Mouse (Mus musculus) brain, embryonic 14.5 days (tissue): ENCODE measurements around the gene Phxr2.
"Not testable (repeated sequence)": the region's sequence is repeated elsewhere in the genome, so short reads cannot be mapped to it uniquely, and the experiment has no call there.

Source experiments
- CTCF ChIP-seq: fragments of 200-500 bp; IDR thresholded peaks from 2 replicates; pipeline ENCODE4 v1.5.1; 2012; ENCODE audit warnings: inconsistent platforms, mild to moderate bottlenecking, moderate library complexity, borderline replicate concordance; ENCODE audit not compliant: insufficient read depth, insufficient read length; ENCODE audit errors: extremely low read depth
- POLR2A ChIP-seq: fragments of 200-500 bp; IDR thresholded peaks from 2 replicates; pipeline ENCODE4 v1.6.1; 2012; ENCODE audit warnings: mild to moderate bottlenecking, inconsistent platforms, borderline replicate concordance; ENCODE audit not compliant: poor library complexity, insufficient read depth, insufficient read length, severe bottlenecking; ENCODE audit errors: extremely low read depth

DNA sequence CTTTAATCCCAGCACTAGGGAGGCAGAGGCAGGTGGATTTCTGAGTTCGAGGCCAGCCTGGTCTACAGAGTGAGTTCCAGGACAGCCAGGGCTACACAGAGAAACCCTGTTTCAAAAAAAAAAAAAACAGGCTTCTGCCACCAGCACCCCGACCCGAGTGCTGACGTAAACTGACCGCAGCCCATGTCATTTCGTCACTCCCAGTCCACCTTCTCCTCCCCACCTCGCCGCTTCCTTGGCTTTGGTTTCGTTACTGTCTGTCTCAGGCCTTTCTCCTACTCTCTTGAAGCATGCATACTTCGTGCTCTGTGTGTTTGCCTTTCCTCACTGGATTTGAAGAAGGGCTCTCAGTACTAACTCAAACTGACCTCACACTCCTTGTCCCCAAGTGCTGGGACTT, 31.6 kb upstream of the Phxr2 start:
- TF ChIP-seq CTCF, POLR2A: not testable (repeated sequence)
